Mouse (Mus musculus) lung, postnatal 0 days (tissue): ENCODE measurements around the gene Hdac9.

ENCODE experiments used
- CTCF ChIP-seq: IDR thresholded peaks from 2 replicates; pipeline ENCODE4 v1.5.1; 2016; ENCODE audit warnings: antibody characterized with exemption, mild to moderate bottlenecking
- EP300 ChIP-seq: IDR thresholded peaks from 2 replicates; pipeline ENCODE4 v1.6.1; 2016; ENCODE audit warnings: antibody characterized with exemption, mild to moderate bottlenecking, control low read depth

DNA sequence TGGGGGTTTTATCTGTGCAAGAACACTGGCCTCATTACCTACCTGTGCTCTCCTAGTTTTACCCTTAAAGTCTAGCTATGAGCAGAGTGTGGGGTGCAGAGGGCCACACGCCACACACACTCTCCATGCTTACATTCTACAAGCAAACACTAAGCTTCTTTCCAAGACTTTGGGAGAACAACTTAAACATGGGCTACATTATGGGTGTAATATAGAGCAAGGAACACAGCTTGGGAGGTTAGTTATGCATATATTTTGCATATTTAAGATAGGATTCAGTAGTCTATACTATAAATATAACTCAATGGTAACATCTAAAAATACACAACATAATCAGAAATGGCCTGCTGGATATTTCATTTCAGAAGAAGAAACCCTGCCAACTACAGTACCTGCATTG lies 80.8 kb downstream of the Hdac9 start:
- TF ChIP-seq CTCF = no peak
- no peak for TF ChIP-seq EP300
